Mouse (Mus musculus) ovary, adult 18-20 months (tissue): ENCODE data around the gene Rundc3a.
A peak's percentile ranks its signal among the peaks of the same experiment; 100 is the strongest.

Experiments
- DNase-seq: peaks from one replicate; pipeline ENCODE4 v3.0.0; 2022; ENCODE audit warnings: low spot score, mixed read lengths

Gene Rundc3a

GRCm38 (mm10) chr11:102392441-102393237 is 564 bp upstream of the Rundc3a start:
- no peak for DNase-seq

GRCm38 (mm10) chr11:102393719-102394420 is 667 bp downstream of the Rundc3a start:
- DNase-seq: no peak

GRCm38 (mm10) chr11:102394421-102395124 is 1.4 kb downstream of the Rundc3a start:
- DNase-seq: no peak

GRCm38 (mm10) chr11:102395250-102395649 is 2.0 kb downstream of the Rundc3a start:
- no peak for DNase-seq

- DNase-seq: no peak
Measured at GRCm38 (mm10) chr11:102396263-102396662, 3.1 kb downstream of the Rundc3a start.

GRCm38 (mm10) chr11:102396671-102397141 is 3.5 kb downstream of the Rundc3a start:
- no peak for DNase-seq

- no peak for DNase-seq
Measured at GRCm38 (mm10) chr11:102398007-102398825, 5.0 kb downstream of the Rundc3a start.

- no peak for DNase-seq
Measured at GRCm38 (mm10) chr11:102399107-102399506, 5.9 kb downstream of the Rundc3a start.

- DNase-seq: no peak
Measured at GRCm38 (mm10) chr11:102399610-102400072, 6.4 kb downstream of the Rundc3a start.

GRCm38 (mm10) chr11:102400513-102401084 is 7.4 kb downstream of the Rundc3a start:
- no peak for DNase-seq

- DNase-seq: no peak
Measured at GRCm38 (mm10) chr11:102401898-102402500, 8.8 kb downstream of the Rundc3a start.

- DNase-seq: no peak
Measured at GRCm38 (mm10) chr11:102403657-102404056, 10.5 kb downstream of the Rundc3a start.

- no peak for DNase-seq
Measured at GRCm38 (mm10) chr11:102404161-102405010, 11.2 kb downstream of the Rundc3a start.

- no peak for DNase-seq
Measured at GRCm38 (mm10) chr11:102405544-102406285, 12.5 kb downstream of the Rundc3a start.

GRCm38 (mm10) chr11:102406401-102406800 is 13.2 kb downstream of the Rundc3a start:
- no peak for DNase-seq

GRCm38 (mm10) chr11:102406900-102407833 is 14.0 kb downstream of the Rundc3a start:
- peak; percentile 88 for DNase-seq

- DNase-seq: no peak
Measured at GRCm38 (mm10) chr11:102407834-102408215, 14.6 kb downstream of the Rundc3a start, which contains the start of gene Slc25a39. Gene Slc25a39 (minus strand): TSS chr11:102407946.

- DNase-seq: peak; percentile 97
Measured at GRCm38 (mm10) chr11:102408344-102408876, 15.2 kb downstream of the Rundc3a start.
